Mouse (Mus musculus): ENCODE measurements around the gene Gm42906.

Gm42906 gene

DNA sequence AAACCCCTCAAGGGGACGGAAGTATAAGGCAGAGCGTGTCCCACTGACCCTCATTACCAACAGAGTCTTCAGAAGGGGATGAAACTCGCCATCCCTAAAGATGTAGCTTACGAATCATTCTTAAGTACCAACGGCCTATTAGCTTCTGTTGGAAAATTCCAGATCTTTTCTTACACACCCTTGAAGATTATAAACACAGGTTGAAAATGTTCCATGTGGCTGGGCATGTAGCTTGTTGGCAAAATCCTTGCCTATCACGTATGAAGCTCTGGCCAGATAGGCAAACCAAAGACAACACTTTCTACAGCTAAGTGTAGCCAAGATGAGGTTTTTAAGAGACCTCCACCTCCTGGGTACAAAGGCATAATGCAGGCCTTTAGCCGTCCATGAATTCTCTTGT lies 319.0 kb downstream of the Gm42906 start:
- no peak for DNase-seq (ENCODE audit: low spot score)

DNA sequence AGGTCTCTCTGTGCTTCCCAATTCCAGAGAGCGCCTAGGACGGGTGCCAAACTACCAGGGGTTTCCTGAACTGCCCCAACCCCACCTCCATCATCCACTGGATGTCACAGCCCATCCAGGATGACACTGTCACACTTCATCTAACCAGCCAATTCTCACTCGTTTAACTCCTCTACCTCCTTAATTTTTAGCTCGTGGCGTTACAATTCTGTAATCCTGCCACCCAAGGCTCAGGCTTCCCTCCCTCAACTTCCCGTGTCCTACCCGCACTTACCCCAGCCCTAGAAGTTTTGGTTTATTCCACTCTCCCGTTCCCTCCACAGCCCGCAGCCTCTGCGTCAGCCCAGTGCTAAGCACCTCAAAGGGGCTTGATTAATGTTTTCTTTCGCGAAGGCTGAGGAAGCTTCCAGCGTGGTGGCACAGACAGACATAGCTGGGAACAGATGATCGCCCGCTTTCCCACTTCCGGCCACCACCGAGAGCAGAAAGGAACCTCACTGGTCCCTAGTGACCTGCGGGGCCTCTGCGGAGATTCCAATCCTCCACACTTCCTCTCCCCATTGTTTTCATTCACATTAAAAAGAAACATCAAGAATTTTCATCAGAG lies 319.6 kb downstream of the Gm42906 start:
- DNase-seq (ENCODE audit: low spot score), result no peak

DNA sequence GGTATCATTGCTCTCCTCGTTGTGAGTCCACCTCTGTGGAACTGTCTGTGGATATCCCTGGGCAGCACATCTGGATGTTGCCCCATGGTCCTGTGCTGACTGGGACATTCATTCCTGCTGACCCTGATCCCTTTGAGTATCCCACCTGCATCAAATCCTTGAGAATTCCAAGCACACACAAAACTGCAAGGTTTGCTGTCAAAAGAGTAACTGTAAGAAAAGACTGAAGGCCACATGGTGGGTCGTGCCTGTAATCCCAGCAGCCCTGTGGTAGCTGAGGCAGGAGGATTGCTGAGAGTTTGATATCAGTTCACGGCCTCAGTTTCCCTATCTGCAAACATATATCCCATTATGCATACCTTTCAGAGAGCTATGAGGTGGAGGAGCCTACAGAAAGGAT lies 321.1 kb downstream of the Gm42906 start:
- no peak for DNase-seq (ENCODE audit: low spot score)

DNA sequence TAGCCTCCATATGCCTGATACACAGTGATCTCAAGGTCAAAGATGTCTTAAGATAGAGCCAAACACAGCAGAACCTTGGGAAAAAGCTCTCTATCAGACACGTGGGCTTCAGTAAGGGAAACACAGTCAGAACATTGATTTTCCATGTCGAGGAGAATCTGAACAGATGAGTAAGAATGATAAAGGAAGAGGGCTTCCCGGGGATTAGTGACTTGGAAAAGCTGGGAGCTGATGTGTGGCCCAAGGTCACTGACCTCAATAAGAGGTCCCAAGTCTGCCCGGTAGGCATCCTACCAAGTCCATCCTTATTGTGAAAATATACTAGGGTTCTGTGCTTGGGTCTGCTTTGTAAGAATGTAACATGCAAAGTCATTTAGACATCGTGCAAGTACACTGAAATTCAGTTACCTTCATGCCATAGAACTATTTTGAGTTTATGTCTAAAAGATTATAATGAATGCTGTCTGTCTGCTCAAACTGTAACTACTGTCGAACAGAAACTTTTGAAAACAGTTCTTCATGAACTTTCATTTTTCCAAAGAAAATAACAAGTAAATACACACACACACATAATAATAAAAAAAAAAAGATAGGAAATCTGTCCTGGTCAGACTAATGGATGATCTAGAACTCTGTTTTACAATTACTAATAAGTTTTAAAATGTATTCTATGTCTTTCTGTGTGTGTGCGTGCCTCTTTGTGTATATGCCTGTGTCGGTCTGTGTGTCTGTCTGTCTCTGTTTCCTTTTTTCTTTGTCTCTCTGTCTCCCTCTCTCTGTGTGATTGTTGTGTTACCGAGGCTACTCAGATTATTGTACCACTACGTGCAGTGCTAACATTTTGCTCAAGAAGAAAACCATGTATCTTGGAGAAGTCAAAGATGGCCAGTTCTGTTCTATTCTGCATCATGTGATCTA lies 322.6 kb downstream of the Gm42906 start:
- no peak for DNase-seq (ENCODE audit: low spot score)

DNA sequence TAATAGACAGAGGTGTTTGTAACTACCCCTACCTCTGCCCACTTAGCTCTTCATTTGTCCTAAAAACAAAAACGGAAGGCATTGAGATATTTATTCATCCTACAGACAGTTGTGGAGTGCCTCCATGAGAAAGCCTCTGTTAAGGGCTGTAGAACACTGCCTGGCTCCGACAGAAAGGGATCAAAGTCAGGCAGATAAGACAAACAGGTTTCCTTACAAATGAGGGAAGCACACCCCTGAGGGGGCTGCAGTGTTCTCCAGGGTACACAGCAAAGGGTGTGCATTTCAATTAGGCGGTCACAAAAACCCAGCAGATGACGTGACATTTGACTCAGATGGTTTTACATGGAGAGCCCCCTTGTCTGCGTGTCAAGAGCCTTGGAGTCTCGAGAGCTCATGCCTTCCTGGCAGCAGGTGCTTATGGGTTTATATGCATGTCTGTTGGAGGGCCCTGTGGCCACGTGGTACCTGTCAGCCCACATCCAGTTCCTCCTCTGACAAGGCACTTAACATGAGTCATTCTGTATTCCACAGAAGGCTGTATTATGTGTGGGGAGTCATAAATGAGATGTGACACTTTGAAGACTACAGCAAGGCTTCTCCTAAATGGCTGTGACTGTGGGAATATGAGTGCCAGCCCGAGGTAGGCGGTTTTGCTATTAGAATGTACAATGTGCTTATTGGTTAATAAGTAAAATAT lies 323.5 kb downstream of the Gm42906 start:
- no peak for DNase-seq (ENCODE audit: low spot score)

DNA sequence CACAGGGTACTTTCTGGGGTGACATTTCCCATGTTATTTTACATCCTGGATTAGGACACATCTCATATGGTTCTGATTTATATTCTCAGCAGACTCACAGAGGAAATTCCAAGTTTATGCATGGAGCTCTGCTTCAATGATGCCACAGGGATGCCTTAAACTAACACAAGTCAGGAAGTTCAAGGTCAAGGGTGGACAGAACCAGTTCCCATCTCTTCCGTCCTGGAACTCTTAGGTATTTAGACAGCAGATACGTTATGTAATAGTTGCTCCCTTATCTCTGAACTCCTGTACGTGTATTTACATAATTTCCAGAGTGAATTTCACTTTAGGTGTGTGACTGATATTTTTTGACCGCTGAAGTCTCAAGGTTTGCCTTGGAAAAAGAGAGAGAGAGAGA lies 324.7 kb downstream of the Gm42906 start:
- DNase-seq (ENCODE audit: low spot score), result no peak

DNA sequence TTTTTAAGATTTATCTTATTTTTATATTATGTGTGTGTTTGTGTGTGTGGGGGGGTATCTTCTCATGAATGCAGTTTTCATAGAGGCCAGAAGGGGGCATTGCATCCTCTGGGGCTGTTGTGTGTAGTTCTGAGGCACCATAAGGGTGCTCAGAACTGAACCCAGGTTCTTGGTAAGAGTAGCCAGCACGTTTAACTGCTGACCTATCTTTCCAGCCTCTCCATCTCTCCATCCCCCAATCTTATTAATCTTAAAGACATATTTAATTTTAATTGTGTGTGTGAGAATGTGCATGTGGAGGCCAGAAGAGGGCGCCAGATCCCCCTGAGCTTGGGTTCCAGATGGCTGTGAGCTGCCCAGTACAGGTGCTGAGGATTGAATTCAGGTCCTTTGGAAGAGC lies 325.7 kb downstream of the Gm42906 start:
- no peak for DNase-seq (ENCODE audit: low spot score)

DNA sequence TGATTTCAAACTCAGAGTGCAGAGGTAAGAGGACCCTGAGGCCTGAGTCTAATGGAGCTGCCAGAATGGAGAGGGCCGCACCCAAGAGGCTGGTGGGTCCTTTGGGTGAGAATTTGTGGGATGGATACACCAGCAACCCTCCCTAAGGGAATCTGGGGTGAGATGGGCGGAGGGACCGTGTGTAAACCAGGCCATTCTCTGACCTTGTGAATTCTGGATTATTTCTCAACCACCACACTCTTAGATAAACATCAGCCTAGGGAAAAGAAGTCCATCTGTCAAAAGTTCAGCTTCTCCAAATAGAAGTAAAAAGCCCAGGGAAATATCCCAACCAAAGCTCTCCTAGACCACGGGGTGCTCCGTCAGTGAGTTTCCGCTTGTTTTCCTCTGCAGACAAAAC lies 332.0 kb downstream of the Gm42906 start:
- peak; percentile 44 for DNase-seq (ENCODE audit: low spot score)

DNA sequence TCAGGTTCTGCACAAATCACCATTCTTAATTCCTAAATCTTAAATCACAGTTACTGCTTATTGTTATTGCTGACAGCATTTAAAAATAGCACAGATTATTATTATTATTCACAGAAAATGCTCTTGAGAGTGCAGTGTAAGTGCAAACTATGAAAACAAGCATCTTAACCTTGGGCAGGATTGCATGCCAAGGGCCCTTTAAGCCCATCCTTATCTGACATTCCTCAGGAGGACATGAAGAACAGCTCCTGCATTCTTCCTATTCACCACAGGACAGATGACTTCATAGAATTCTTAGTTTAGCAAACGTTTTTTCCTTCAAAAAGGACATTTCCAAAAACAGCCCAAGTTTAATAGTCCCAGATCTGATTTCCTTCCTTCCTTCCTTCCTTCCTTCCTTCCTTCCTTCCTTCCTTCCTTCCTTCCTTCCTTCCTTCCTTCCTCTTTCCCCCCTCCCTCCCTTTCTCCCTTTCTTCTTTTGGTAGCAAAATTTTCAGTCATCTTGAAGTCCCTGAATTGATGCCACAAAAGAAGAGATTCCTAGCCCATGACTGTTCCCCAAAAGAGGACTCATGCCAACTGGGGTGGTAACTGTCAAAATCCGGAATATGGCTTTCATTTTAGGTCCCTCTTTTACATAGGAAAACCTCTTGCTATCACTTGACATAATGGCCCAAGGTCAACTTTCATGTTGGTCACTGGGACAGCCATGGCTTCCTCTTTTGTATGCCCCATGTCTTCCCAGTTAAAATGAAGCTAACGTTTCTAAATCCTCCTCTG lies 334.9 kb downstream of the Gm42906 start:
- no peak for DNase-seq (ENCODE audit: low spot score)

DNA sequence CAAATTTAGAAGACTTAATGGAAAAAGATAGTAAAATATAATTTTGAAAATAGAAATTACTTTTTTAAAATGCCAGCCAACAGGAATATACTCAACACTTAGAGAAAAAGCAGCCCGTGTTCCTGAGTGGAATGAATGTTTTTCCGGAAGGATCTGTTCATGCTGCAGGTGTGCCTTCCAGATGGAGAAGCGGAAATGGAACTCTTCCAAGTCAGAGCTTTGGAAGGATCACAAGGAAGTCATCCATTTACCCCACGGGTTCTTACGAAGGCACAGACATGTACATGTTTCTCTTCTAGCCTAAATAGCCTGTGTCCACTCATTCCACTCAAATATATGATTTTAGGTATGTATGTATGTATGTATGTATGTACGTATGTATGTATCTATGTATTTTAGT lies 337.0 kb downstream of the Gm42906 start:
- no peak for DNase-seq (ENCODE audit: low spot score)

DNA sequence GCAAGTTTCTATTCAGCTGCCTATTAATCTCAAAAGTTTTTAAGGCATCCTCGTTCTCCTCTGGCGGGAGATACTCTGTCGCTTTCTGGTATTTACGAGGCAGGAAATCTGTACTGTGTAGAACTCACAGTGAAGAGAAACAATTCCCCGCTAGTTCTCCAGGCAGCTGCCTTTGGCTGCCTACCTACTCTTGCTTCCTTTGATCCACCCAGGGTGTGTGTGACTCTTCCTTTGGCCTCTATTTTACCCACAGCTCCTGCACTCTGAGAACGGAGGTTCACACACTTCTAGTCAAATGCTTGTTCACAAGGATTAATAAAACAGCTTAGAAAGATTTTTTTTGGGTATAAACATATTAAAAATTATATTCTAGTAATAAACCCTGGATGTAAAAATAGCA lies 338.8 kb downstream of the Gm42906 start:
- DNase-seq (ENCODE audit: low spot score), result no peak

DNA sequence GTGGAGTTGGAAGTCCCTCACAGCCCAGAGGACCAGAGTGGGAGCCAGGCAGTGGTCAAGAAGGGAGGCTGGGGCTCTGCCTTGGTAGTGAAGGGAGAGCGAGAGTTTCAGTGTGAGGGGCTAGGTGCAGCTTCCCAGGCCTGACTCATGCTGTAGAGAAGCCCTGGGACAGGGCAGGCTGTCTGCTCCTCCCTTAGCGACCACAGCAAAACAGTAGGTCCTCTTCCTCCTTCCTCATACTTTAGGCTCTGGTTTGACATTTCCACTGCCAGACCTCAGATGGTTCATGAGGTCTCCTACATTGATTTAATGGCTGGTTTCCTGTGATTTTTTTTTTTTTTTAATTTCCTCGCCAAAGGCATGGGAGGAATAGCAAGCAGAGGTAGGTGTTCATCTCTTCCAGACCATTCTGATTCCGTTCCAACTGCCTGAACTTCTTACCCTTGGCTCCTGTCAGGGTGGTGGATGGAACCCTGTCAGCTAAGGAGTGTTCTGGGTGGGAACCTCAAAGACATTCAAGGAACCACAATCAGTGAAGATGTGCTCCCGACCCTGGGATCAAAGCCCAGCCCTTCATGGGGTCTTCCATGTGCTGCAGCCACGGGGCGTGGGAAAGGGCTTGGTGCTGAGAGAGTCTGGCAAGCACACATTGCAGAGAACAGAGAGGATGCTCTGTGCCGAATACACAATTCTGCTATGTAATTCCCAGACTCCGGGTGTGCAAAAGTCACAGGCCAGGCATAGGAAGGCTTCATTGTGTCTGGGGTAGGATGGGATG lies 341.3 kb downstream of the Gm42906 start:
- DNase-seq (ENCODE audit: low spot score), result no peak

DNA sequence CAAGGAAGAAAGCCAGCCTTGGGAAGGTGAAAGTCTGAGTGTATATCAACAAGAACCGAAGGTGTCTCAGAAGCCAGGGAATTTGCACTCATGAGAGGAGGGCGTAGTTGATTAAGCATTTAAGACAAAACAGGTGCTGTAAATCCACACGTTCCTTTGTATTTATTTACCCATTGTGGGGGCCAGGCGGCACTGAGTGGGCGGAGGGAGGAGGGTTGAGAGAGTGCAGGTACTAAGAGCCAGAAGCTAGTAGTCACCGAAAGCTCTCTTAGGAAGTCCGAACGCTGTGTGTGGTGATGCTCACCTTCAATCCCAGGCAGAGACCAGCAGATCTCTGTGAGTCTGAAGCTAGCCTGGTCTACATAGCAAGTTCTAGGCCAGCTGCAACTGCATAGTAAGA lies 342.2 kb downstream of the Gm42906 start:
- no peak for DNase-seq (ENCODE audit: low spot score)

DNA sequence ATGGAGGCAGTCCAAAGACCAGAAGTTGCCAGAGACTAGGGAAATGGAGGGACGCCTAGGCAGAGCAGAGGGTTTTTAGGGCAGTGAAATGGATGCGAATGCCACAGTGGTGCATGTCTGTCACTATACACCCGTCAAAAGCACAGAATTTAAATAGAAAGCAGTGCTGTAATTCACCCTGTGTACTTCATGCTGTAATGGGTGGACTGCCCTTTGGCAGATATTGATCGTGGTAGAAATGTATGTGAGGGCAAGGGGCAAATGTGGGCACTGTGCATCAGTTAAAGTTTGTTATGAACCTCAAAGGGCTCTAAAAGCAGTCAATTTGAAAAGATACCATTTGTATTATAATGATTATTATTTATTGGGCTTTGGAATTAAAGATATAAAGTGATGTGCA lies 347.7 kb downstream of the Gm42906 start:
- no peak for DNase-seq (ENCODE audit: low spot score)

DNA sequence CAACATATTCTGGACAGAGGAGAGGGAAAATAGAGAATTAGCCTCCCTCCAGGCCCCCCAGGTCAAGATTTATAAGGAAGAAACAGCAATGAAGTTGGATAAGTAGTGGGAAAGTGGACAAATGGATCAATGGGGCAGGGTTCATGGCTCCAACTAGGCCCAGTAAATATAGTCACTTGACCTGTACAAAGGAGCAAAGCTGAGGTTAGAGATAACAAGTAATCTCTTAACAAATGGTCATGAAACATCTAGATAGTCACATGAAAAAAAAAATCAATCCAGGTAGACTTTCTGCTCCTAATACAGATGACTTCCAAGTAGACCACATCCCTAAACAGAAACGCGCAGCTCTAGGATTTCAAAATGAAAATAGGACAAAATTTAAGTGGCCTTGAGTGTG lies 350.0 kb downstream of the Gm42906 start:
- no peak for DNase-seq (ENCODE audit: low spot score)

DNA sequence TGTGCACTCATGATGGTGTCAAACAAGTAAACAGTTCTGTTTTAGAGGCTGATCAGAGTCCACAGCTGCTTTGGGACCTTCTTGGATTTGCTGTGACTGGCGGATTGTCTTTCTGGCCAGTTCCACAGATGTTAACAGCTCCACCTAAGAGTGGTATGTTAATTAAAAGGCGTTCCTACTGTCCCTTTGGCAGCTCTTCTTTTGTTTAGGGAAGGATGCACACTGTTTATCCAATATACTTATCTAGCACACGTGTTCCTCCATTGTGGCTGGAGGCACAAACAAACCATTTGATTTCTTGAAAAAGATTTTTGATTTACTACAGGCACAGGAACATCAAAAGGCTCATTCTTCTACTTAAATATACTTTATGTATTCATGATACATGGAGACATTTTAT lies 351.0 kb downstream of the Gm42906 start:
- no peak for DNase-seq (ENCODE audit: low spot score)

DNA sequence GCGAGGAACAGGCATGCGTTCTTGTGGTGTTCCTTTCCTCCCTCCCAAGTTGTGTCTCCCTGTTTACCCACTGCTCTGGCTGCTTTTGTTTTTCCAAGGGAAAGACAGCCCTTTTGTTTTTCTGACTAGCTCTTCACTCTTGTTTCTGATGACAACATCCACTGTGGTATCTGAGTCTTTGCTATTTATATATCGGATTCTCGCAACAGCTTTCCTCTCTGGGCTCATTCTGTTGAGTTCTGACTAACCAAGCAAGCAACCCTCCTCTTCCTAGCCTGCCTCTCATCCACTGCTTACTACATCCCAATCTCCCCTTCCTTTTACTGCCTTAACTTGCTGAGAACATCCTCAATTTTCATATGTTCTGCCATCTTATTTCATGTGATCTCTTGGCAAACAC lies 353.7 kb downstream of the Gm42906 start:
- DNase-seq (ENCODE audit: low spot score), result no peak

DNA sequence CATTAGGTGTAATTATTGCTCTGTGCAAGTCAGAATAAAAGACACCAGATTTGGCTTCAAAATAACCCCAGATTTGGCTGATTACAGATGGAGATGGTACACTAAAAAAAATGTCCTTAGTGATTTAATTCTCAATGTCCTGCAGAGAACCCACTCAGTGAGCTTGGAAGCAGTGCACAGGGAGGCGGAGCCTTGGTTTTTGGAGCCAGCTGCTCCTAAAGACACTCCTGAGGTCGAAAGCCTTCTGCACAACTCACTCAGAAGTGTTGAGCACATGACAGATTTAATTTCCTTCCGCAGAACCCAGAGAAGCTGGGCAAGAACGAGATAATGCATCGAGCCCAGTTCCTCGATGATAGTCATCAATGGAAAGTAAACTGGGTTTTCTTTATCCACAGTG lies 356.5 kb downstream of the Gm42906 start:
- no peak for DNase-seq (ENCODE audit: low spot score)

DNA sequence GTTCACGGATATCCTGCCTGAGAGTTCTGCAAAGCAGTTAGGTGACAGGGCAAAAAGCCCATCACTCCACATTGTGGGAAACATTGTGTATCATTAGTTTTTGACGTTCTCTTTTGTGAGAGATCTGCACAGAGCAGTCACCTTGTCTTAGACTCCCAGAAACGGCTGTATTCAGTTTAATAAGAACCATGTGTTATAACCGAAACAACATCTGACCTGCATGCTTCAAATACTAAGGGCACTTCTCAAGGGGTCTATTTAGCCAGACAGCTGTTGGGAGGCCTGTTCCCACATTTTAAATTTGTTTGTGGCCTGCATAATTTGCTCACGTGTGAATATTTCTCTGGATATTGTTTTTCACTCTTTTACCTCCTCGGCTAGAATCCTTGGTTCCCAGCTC lies 357.1 kb downstream of the Gm42906 start:
- no peak for DNase-seq (ENCODE audit: low spot score)

DNA sequence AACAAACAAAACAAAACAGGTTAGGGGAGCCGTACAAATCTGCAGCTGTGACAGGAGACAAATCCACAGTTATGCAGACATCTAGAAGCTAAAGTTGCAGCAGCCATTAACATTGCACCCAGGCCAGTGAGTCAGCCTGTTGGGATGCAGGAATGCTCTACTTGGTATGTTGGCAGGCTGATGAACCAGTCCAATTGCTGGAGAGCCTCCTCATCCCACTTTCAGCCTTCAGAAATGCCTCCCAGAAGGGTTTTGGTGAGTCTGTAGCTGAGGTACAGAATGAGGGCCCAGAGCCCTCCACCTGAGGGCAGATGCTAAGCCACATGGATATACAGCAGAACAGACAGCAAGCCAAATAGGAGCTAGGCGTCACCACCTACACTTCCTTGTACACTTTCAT lies 358.4 kb downstream of the Gm42906 start:
- DNase-seq (ENCODE audit: low spot score), result peak; percentile 19

DNA sequence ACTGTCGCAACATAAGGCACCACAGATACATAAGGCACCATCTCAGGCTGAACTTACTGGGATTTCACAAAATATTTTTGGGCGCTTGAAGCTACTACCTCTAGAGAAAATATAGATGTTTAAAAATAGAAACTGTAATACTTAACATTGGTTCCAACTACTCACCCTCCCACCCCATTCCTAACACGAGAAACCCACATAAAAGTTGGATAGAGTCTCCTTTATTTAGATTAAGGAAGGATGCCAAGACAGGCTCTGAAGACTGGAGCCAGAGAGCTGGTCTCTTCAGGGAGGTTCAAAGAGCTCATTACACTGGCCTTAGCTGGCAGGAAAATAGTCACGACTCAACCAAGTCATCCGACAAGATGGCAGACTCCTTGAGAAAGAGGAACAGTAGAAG lies 361.9 kb downstream of the Gm42906 start:
- DNase-seq (ENCODE audit: low spot score), result peak; percentile 28

DNA sequence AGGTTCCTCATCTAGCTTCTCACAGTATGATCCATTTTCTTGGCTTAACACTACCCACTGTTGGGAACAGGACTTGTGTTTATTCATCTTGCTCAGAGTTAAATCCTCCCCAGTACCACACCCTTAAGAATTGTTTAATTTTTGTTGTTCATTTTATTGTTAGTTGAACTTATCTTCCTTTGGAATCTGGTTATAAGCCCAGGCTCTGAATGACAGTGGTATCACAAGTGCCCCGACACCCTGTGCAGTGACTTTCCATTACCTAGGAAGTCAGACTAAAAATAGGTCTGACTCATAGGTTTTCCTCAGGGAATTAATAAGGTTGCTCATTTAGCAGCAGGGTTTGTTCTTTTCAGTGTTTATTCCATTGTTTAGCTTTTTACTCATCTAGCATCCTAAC lies 362.7 kb downstream of the Gm42906 start:
- DNase-seq (ENCODE audit: low spot score), result no peak
